Mouse (Mus musculus) embryonic facial prominence, embryonic 10.5 days (tissue): ENCODE results near the gene Slc16a12. TPM values are rescaled to one million over a fixed set of nuclear protein-coding genes. Genes with fewer than 3 reads are reported as not detected.

Source experiments
- DNase-seq: peaks from one replicate; pipeline ENCODE4 v3.0.0-alpha.2; 2017; ENCODE audit warnings: low spot score
- H3K27ac ChIP-seq: fragments of 300-500 bp; sonication (generic); replicated peaks from 2 replicates; pipeline ENCODE4 v1.5.1; 2016; ENCODE audit warnings: mild to moderate bottlenecking
- H3K27me3 ChIP-seq: fragments of 300-500 bp; sonication (generic); replicated peaks from 2 replicates; pipeline ENCODE4 v1.6.1; 2016; ENCODE audit warnings: low read depth, mild to moderate bottlenecking; ENCODE audit not compliant: poor library complexity, severe bottlenecking
- H3K36me3 ChIP-seq: fragments of 300-500 bp; sonication (generic); replicated peaks from 2 replicates; pipeline ENCODE4 v1.6.1; 2016; ENCODE audit warnings: mild to moderate bottlenecking, moderate library complexity
- H3K4me1 ChIP-seq: fragments of 300-500 bp; sonication (generic); 2 replicates; pipeline ENCODE4 v1.6.1; 2016
- H3K4me3 ChIP-seq: fragments of 300-500 bp; sonication (generic); 2 replicates; pipeline ENCODE4 v1.5.1; 2016; ENCODE audit warnings: mild to moderate bottlenecking, moderate library complexity
- H3K9me3 ChIP-seq: fragments of 300-500 bp; sonication (generic); 2 replicates; pipeline ENCODE4 v1.6.1; 2016; ENCODE audit warnings: mild to moderate bottlenecking
- WGBS: fragments of 180-500 bp; shearing (Covaris S2); methylation state at CpG from one replicate; pipeline ENCODE4 v1.1.7; 2016; 5-methylcytosine and 5-hydroxymethylcytosine counted together
- polyA plus RNA-seq: library from polyadenylated mRNA; unstranded; fragments of >200 nt; fragmentation: Nextera tagmentation; extraction: Ambion mirVana; gene quantifications from 2 replicates; pipeline ENCODE4 v1.2.1, GENCODE M21; 2016

Slc16a12 gene
- polyA plus RNA-seq, 1 experiment from 2014 or later, result 0.75 TPM

DNA sequence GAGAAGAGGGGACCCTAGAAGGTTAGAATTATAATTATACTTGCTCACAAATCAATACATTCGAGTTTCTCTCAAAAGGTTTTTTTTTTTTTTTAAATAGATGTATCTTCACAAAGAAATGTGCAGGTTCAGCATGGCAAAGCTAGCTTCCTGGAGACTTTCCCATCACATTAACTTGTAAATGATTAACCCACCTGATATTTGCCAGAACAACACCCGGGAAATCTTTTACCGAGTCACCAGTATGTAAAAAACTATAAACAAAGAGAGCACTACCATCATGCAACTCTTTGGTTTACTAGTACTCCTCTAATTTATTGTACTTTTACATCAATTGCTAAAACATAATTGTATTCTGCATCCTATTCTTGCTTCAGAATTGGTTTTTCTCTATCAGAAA, 48.7 kb downstream of the Slc16a12 start:
- H3K27me3 ChIP-seq, result no peaks in the 10 kb centered on the region
- no peaks in the 10 kb centered on the region for H3K36me3 ChIP-seq
- no peaks in the 10 kb centered on the region for H3K4me1 ChIP-seq
- DNase-seq, result no peak
- no peak overlapping the region for H3K27ac ChIP-seq
- H3K4me3 ChIP-seq, result no peak overlapping the region
- no peaks in the 10 kb centered on the region for H3K9me3 ChIP-seq
- 86% methylated on average over 3 of the region's 3 CpGs for WGBS

DNA sequence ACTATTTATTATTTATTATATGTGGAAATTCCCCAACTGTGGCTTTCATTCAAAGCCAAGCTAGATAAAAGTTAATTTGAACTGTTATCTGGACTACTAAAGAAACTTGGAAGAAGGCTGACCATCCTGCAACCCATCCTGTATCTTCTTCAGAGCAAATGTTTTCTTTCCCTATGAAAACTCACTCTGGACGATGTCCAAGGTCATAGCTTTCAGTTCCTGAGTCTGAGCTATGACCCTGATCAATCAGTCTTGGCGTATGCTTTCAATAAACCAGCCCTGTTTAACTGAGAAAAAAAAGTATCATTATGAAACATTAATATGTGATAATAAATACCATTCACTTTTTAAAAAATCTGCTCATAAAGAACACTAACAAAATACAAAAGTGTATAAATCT, 49.6 kb downstream of the Slc16a12 start:
- DNase-seq, result no peak
- H3K4me1 ChIP-seq, result no peaks in the 10 kb centered on the region
- WGBS, result 71% methylated on average over 2 of the region's 2 CpGs
- H3K27me3 ChIP-seq, result no peaks in the 10 kb centered on the region
- no peak overlapping the region for H3K27ac ChIP-seq
- no peak overlapping the region for H3K4me3 ChIP-seq
- no peaks in the 10 kb centered on the region for H3K9me3 ChIP-seq
- no peaks in the 10 kb centered on the region for H3K36me3 ChIP-seq

DNA sequence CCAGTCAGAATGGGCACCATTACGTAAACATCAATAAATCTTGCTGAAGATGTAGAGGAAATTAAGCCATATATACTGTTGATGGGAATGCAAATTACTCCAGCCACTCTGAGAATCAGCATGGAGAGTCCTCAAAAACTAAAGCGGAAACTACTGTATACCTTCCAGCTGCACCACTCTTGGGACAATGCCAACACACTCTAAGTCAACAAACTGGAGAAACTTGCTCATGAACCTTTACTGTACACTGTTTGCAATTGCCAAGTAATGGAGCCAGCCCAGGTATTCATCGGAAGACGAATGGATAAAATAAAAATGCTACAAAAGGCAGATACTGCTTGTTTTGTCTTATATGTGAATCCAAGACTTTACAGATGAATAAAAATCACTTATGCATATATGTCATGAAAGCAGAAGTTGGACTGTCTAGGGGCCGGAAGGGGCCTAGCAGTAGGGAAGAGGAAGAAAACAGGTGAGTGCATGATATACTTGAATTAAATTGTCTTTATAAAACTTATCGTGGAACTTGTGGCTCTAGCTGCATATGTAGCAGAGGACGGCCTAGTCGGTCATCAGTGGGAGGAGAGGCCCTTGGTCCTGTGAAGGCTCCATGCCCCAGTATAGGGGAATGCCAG, 50.6 kb downstream of the Slc16a12 start:
- Histone ChIP-seq H3K4me3 (no peak overlapping the region), H3K27me3 (no peaks in the 10 kb centered on the region), H3K9me3 (no peaks in the 10 kb centered on the region), H3K4me1 (no peaks in the 10 kb centered on the region), H3K36me3 (no peaks in the 10 kb centered on the region), H3K27ac (no peak overlapping the region)
- 92% methylated on average over 8 of the region's 8 CpGs for WGBS
- DNase-seq, result no peak

DNA sequence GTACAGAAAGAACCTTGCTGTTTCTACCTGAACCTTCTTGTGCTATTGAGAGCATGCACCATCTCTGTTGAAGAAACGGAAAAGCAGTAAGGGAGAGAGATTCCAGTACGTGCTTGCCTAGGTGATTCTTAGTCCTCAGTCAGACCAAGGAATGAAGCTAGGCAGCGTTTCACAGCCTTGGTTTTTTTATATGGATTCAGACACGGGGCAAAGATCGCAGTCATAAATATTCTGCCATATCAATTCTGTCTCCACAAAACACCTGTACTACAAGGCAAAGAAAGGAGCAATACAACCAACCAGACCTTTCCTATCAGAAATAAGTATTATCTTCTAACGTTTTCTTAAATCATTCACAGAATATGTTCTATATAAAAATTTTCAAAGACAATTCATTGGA, 55.7 kb downstream of the Slc16a12 start:
- H3K4me3 ChIP-seq, result no peak overlapping the region
- H3K9me3 ChIP-seq, result no peaks in the 10 kb centered on the region
- DNase-seq, result no peak
- H3K27me3 ChIP-seq, result no peaks in the 10 kb centered on the region
- 85% methylated on average over 6 of the region's 6 CpGs for WGBS
- H3K27ac ChIP-seq, result no peak overlapping the region
- H3K36me3 ChIP-seq, result no peaks in the 10 kb centered on the region
- no peaks in the 10 kb centered on the region for H3K4me1 ChIP-seq

DNA sequence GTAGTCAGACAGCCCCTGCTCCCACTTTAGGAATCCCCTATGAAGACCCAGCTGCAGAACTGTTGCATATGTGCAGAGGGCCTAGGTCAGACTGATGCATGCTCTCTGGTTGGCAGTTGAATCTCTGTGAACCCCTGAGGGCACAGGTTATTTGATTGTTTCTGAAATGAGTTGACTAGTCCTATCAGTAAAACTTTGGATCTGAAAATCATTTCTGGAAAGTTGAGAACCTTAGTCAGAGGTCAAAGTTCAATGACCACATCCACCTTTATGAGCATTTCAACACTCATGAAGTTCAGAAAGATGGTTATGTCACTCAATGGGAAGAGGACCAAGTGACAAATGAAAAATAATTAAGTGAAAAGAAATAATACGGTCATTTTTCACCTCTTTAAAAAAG, 61.6 kb downstream of the Slc16a12 start:
- WGBS, result 93% methylated on average over 1 of the region's 1 CpGs
- H3K9me3 ChIP-seq, result no peaks in the 10 kb centered on the region

GRCm38 (mm10) chr19:34684857-34685256, 62.2 kb downstream of the Slc16a12 start:
- no peaks in the 10 kb centered on the region for H3K4me1 ChIP-seq
- H3K27me3 ChIP-seq, result no peaks in the 10 kb centered on the region
- no peaks in the 10 kb centered on the region for H3K9me3 ChIP-seq
- no peak overlapping the region for H3K4me3 ChIP-seq
- 62% methylated on average over 1 of the region's 1 CpGs for WGBS
- DNase-seq, result peak; percentile 28
- H3K36me3 ChIP-seq, result no peaks in the 10 kb centered on the region
- no peak overlapping the region for H3K27ac ChIP-seq

More for the DNA sequence above, 61.6 kb downstream of the Slc16a12 start:
- H3K27me3 ChIP-seq, result no peaks in the 10 kb centered on the region
- no peaks in the 10 kb centered on the region for H3K36me3 ChIP-seq
- no peak for DNase-seq
- no peak overlapping the region for H3K27ac ChIP-seq
- no peak overlapping the region for H3K4me3 ChIP-seq
- no peaks in the 10 kb centered on the region for H3K4me1 ChIP-seq

DNA sequence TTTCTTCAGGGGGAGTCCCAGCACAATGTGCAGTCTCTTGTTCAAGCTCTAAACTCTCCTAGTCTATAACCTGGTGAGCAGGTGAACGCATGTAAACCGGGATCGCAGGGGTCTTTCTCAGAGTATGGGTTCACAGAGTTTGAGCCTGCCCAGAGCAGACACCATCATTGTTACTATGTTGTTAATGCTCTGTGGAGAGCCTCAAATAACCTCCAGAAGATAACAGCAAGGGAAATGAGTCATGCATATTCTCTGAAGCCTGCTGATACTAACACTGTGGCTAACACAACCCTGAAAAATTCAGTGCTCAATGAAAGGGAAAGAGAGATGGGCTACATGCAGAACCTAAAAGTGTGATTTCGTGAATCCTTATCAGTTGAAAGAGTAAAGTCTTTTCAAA, 68.7 kb downstream of the Slc16a12 start:
- 91% methylated on average over 4 of the region's 4 CpGs for WGBS
- H3K4me1 ChIP-seq, result no peaks in the 10 kb centered on the region
- H3K9me3 ChIP-seq, result no peaks in the 10 kb centered on the region
- H3K27ac ChIP-seq, result no peak overlapping the region
- H3K27me3 ChIP-seq, result no peaks in the 10 kb centered on the region
- no peak for DNase-seq
- H3K4me3 ChIP-seq, result no peak overlapping the region
- H3K36me3 ChIP-seq, result no peaks in the 10 kb centered on the region

GRCm38 (mm10) chr19:34673476-34673875, 73.6 kb downstream of the Slc16a12 start:
- Histone ChIP-seq H3K36me3 (no peaks in the 10 kb centered on the region), H3K27ac (no peak overlapping the region), H3K4me1 (no peaks in the 10 kb centered on the region), H3K4me3 (no peak overlapping the region), H3K27me3 (no peaks in the 10 kb centered on the region), H3K9me3 (no peaks in the 10 kb centered on the region)
- DNase-seq, result no peak
- WGBS, result 73% methylated on average over 7 of the region's 7 CpGs

- H3K4me1 ChIP-seq, result 0 out of 2 replicates have a peak, but pooled peaks cover 6% of the 10 kb centered on the region
- DNase-seq, result peak; percentile 66
- no peak overlapping the region for H3K4me3 ChIP-seq
- H3K27me3 ChIP-seq, result no peaks in the 10 kb centered on the region
- H3K36me3 ChIP-seq, result no peaks in the 10 kb centered on the region
- 1% methylated on average over 5 of the region's 5 CpGs for WGBS
- H3K9me3 ChIP-seq, result no peaks in the 10 kb centered on the region
- no peak overlapping the region for H3K27ac ChIP-seq
Measured at GRCm38 (mm10) chr19:34666127-34666526, 81.0 kb downstream of the Slc16a12 start.

GRCm38 (mm10) chr19:34662740-34663139, 84.3 kb downstream of the Slc16a12 start:
- no peak for DNase-seq
- no peak overlapping the region for H3K4me3 ChIP-seq
- H3K36me3 ChIP-seq, result no peaks in the 10 kb centered on the region
- 53% methylated on average over 5 of the region's 5 CpGs for WGBS
- no peak overlapping the region for H3K27ac ChIP-seq
- 0 out of 2 replicates have a peak, but pooled peaks cover 6% of the 10 kb centered on the region for H3K4me1 ChIP-seq
- no peaks in the 10 kb centered on the region for H3K9me3 ChIP-seq
- no peaks in the 10 kb centered on the region for H3K27me3 ChIP-seq

GRCm38 (mm10) chr19:34662067-34662507, 85.0 kb downstream of the Slc16a12 start:
- DNase-seq, result peak; percentile 77
- no peaks in the 10 kb centered on the region for H3K27me3 ChIP-seq
- no peak overlapping the region; the same call in 1 of the 2 replicates for H3K27ac ChIP-seq
- H3K4me1 ChIP-seq, result 0 out of 2 replicates have a peak, but pooled peaks cover 6% of the 10 kb centered on the region
- H3K9me3 ChIP-seq, result no peaks in the 10 kb centered on the region
- H3K4me3 ChIP-seq, result peak overlapping the region; percentile 52
- WGBS, result 13% methylated on average over 13 of the region's 13 CpGs
- no peaks in the 10 kb centered on the region for H3K36me3 ChIP-seq

DNA sequence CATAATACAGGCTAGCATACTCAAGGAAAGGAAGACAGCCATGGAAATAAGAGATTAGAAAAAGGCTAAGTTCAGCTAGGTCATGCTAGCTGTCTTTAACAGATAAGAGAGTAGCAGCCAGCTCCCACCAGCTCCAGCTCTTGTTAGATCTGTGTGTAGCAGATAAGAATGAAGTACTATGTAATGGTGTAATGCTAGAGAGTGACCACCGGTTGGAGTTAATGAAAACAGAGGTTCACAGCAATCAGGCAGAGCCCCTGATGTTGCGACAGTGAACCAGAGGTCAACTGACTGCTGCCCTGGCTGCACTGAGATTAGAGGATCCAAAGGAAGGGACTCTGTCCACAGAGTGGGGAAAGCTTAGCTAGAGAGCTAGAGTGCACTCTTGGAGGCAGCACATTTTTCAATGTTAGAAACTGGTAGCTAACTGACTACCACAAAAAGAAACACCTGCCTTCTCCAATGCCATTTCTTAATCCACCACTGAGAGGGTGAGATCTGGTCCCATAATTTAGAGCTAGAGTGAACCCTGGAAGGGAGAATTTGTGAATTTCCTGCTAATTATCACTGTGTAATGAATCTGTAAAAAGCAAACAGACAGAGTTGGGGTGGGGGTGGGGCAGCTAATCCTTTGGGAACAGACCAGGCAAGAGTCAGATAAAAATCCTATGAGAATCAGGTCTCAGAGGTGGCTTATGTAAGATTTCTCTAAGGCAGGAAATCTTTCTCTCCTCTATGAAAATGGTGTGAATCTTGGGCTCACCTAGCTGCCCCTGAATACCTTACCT, 90.4 kb downstream of the Slc16a12 start:
- no peaks in the 10 kb centered on the region for H3K9me3 ChIP-seq
- H3K27me3 ChIP-seq, result no peaks in the 10 kb centered on the region
- no peak for DNase-seq
- H3K4me3 ChIP-seq, result no peak overlapping the region
- no peak overlapping the region for H3K27ac ChIP-seq
- H3K36me3 ChIP-seq, result no peaks in the 10 kb centered on the region
- no peaks in the 10 kb centered on the region for H3K4me1 ChIP-seq
- 21% methylated on average over 2 of the region's 2 CpGs for WGBS

GRCm38 (mm10) chr19:34655227-34655805, 91.8 kb downstream of the Slc16a12 start:
- WGBS, result 84% methylated on average over 10 of the region's 10 CpGs
- Histone ChIP-seq H3K27ac (no peak overlapping the region), H3K4me3 (no peak overlapping the region), H3K36me3 (no peaks in the 10 kb centered on the region), H3K9me3 (no peaks in the 10 kb centered on the region), H3K27me3 (no peaks in the 10 kb centered on the region), H3K4me1 (no peaks in the 10 kb centered on the region)
- no peak for DNase-seq
